Mouse (Mus musculus): ENCODE results near the gene Prkg2. TPM values are rescaled to one million over a fixed set of nuclear protein-coding genes. Genes with fewer than 3 reads are reported as not detected.

The Prkg2 gene
- polyA plus RNA-seq, 1 experiment = 11.3 TPM

DNA sequence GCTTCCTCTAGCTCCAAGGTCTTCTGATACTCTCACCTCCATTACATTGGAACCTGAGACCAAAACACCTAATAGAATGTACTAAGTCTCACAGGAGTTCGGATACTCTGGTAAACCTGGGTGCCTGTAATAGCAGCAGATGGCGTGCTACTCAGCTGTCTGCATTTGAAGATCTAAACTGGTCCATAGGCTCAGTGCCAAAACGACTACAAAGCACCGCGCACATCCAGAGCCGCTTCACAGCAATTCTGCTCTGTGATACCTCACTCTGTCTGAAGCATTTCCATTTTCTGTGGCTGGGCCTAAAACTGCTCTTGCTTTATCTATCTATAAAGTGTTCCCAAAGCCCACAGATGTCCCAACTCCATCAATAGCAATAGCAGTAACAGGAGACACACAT, 17.4 kb downstream of the Prkg2 start:
- no peak for TF ChIP-seq POLR2A (IDR thresholded peaks at IDR 0.05; ENCODE audit: low read depth, low read length)
- no peak for TF ChIP-seq CTCF (IDR thresholded peaks at IDR 0.05; ENCODE audit: borderline replicate concordance, insufficient read depth, low read length)
- H3K27ac ChIP-seq (ENCODE audit: insufficient read depth, low read length) = no peak overlapping the region
- H3K4me3 ChIP-seq (ENCODE audit: insufficient read depth, low read length) = no peak overlapping the region
- no peaks in the 10 kb centered on the region for H3K4me1 ChIP-seq (ENCODE audit: control insufficient read depth, insufficient read depth, low read length)

DNA sequence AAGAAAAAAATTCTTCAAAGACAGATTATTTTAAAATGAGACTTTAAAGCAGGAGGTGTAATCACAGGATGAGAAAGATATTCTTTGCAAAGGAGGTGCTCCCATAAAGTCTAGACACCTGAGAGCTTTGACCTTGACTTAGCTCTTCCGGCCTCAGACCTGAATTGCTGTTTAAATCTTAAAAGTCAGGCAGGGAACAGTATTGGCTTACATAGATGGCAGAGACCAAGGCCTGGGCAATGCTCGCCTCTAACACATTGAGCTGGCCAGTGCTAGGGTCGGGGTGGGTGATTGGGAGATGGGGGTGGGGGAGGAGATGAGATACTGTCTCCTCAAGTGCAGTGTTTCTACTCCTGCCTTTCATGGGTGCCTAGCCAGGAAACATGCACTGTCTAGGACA, 22.0 kb downstream of the Prkg2 start:
- Histone ChIP-seq H3K4me3 (ENCODE audit: insufficient read depth, low read length) (no peak overlapping the region), H3K27ac (ENCODE audit: insufficient read depth, low read length) (no peak overlapping the region), H3K4me1 (ENCODE audit: control insufficient read depth, insufficient read depth, low read length) (no peaks in the 10 kb centered on the region)
- no peak for TF ChIP-seq POLR2A (IDR thresholded peaks at IDR 0.05; ENCODE audit: low read depth, low read length)
- TF ChIP-seq CTCF (IDR thresholded peaks at IDR 0.05; ENCODE audit: borderline replicate concordance, insufficient read depth, low read length) = no peak

GRCm38 (mm10) chr5:99010448-99011151, 26.6 kb downstream of the Prkg2 start:
- Histone ChIP-seq H3K27ac (ENCODE audit: insufficient read depth, low read length) (no peak overlapping the region), H3K4me1 (ENCODE audit: control insufficient read depth, insufficient read depth, low read length) (no peaks in the 10 kb centered on the region), H3K4me3 (ENCODE audit: insufficient read depth, low read length) (no peak overlapping the region)
- no peak for TF ChIP-seq CTCF (IDR thresholded peaks at IDR 0.05; ENCODE audit: borderline replicate concordance, insufficient read depth, low read length)
- TF ChIP-seq POLR2A (IDR thresholded peaks at IDR 0.05; ENCODE audit: low read depth, low read length) = no peak

DNA sequence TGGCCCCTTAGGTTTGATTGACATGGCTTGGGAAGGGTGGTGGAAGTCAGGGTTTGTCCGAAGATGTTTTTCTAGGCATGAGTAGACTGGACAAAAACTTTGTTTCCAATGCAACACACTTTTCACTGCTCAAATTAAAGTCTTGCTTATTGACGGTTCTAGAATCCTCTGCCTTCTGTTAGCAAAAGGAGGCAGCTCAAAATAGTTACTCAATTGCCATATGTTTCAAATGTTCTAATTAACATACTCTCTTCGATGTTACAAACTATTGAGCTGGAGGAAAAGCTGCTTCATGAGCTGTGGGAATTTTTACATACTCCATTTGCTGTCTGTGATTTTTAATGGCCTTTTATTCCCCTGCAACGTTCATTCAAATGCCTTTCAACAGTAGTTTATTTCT, 39.0 kb downstream of the Prkg2 start:
- TF ChIP-seq POLR2A (IDR thresholded peaks at IDR 0.05; ENCODE audit: low read depth, low read length) (no peak), CTCF (IDR thresholded peaks at IDR 0.05; ENCODE audit: borderline replicate concordance, insufficient read depth, low read length) (no peak)
- no peaks in the 10 kb centered on the region for H3K4me1 ChIP-seq (ENCODE audit: control insufficient read depth, insufficient read depth, low read length)

DNA sequence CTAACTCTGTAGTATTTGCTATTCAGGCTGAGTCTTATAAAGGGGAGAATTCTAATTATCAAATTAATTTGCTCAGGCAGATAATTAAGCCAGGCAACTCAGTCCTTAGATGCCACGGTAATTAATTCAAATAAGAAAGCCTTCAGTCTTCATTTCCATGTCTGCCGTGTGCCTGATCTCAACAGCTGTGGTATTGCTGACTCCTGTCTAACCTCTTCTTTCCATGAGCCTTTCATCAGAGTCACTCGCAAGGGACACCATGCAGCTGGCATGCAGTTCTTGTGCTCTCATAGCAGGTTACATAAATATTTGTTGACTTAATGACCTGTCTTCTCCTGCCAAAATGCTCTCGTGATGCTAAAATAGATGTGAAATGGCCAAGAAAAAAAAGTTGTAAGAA, 41.4 kb downstream of the Prkg2 start:
- Histone ChIP-seq H3K27ac (ENCODE audit: insufficient read depth, low read length) (no peak overlapping the region), H3K4me3 (ENCODE audit: insufficient read depth, low read length) (no peak overlapping the region), H3K4me1 (ENCODE audit: control insufficient read depth, insufficient read depth, low read length) (no peaks in the 10 kb centered on the region)
- TF ChIP-seq POLR2A (IDR thresholded peaks at IDR 0.05; ENCODE audit: low read depth, low read length) (no peak), CTCF (IDR thresholded peaks at IDR 0.05; ENCODE audit: borderline replicate concordance, insufficient read depth, low read length) (no peak)

More for the DNA sequence above, 39.0 kb downstream of the Prkg2 start:
- H3K27ac ChIP-seq (ENCODE audit: insufficient read depth, low read length) = no peak overlapping the region
- no peak overlapping the region for H3K4me3 ChIP-seq (ENCODE audit: insufficient read depth, low read length)

- Histone ChIP-seq H3K4me1 (ENCODE audit: control insufficient read depth, insufficient read depth, low read length) (no peaks in the 10 kb centered on the region), H3K27ac (ENCODE audit: insufficient read depth, low read length) (no peak overlapping the region), H3K4me3 (ENCODE audit: insufficient read depth, low read length) (no peak overlapping the region)
- TF ChIP-seq CTCF (IDR thresholded peaks at IDR 0.05; ENCODE audit: borderline replicate concordance, insufficient read depth, low read length) = no peak
- TF ChIP-seq POLR2A (IDR thresholded peaks at IDR 0.05; ENCODE audit: low read depth, low read length) = no peak
Observed at GRCm38 (mm10) chr5:98991600-98991999, 45.6 kb downstream of the Prkg2 start.

DNA sequence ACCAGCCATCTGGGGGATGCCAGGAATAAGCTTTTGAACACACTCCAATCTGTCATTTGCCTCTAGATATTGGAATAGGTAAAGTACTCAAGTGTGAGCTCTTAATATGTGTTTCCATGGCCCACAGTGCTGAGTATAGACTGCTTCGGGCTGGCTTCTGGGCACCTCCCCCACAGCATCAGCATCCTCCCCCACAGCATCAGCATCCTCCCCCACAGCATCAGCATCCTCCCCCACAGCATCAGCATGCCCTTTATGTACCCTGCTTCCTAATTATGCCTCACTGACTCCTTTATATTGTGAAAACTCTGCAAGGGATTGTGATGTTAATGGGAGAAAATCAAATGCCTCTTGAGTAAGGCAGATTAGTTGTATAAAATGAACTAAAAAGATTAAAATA, 49.5 kb downstream of the Prkg2 start:
- Histone ChIP-seq H3K27ac (ENCODE audit: insufficient read depth, low read length) (no peak overlapping the region), H3K4me3 (ENCODE audit: insufficient read depth, low read length) (no peak overlapping the region), H3K4me1 (ENCODE audit: control insufficient read depth, insufficient read depth, low read length) (no peaks in the 10 kb centered on the region)
- no peak for TF ChIP-seq CTCF (IDR thresholded peaks at IDR 0.05; ENCODE audit: borderline replicate concordance, insufficient read depth, low read length)
- no peak for TF ChIP-seq POLR2A (IDR thresholded peaks at IDR 0.05; ENCODE audit: low read depth, low read length)

GRCm38 (mm10) chr5:98987116-98987515, 50.0 kb downstream of the Prkg2 start:
- TF ChIP-seq POLR2A (IDR thresholded peaks at IDR 0.05; ENCODE audit: low read depth, low read length) = no peak
- no peak for TF ChIP-seq CTCF (IDR thresholded peaks at IDR 0.05; ENCODE audit: borderline replicate concordance, insufficient read depth, low read length)
- Histone ChIP-seq H3K4me3 (ENCODE audit: insufficient read depth, low read length) (no peak overlapping the region), H3K27ac (ENCODE audit: insufficient read depth, low read length) (no peak overlapping the region), H3K4me1 (ENCODE audit: control insufficient read depth, insufficient read depth, low read length) (no peaks in the 10 kb centered on the region)

DNA sequence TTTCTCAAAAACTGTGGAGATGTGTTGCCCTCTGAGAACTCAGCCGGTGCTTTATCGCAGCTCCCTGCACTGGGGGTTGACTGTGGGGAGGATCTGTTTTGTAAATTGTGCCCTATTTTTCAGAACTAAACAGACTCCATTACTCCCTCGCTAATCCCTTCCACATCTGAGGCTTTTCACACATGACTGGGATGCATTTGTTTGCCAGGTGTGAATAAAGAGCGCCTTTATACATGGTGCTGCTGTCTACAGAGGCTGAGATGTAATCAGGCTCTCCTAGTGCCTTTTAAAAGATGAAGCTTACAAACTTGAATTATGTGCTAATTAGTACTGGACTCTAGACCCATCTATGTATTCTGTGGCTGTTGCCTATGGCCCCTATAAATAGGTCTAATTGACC, 50.7 kb downstream of the Prkg2 start:
- no peak for TF ChIP-seq POLR2A (IDR thresholded peaks at IDR 0.05; ENCODE audit: low read depth, low read length)
- TF ChIP-seq CTCF (IDR thresholded peaks at IDR 0.05; ENCODE audit: borderline replicate concordance, insufficient read depth, low read length) = no peak
- no peak overlapping the region for H3K27ac ChIP-seq (ENCODE audit: insufficient read depth, low read length)
- no peak overlapping the region for H3K4me3 ChIP-seq (ENCODE audit: insufficient read depth, low read length)
- no peaks in the 10 kb centered on the region for H3K4me1 ChIP-seq (ENCODE audit: control insufficient read depth, insufficient read depth, low read length)

DNA sequence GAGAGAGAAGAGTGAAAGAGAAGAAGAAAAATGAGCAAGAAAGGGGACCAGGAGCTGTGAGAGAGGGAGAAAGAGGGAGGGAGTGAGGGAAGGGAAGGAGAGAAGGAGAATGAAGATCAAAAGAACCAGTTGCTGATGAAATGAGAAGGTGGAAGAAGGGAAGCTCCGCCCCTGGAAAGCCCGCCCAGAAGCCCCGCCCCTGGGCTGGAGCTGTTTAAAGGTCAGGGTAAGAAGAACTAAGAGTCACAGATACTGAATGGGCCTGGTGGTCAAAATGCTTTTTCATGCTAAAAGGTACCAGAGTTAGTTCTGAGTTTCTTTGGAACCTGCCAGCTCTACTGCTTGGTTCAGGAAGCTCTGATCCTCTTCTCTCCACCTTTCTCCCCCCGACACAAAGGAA, 51.1 kb downstream of the Prkg2 start:
- Histone ChIP-seq H3K27ac (ENCODE audit: insufficient read depth, low read length) (no peak overlapping the region), H3K4me1 (ENCODE audit: control insufficient read depth, insufficient read depth, low read length) (no peaks in the 10 kb centered on the region), H3K4me3 (ENCODE audit: insufficient read depth, low read length) (no peak overlapping the region)
- TF ChIP-seq POLR2A (IDR thresholded peaks at IDR 0.05; ENCODE audit: low read depth, low read length) = no peak
- TF ChIP-seq CTCF (IDR thresholded peaks at IDR 0.05; ENCODE audit: borderline replicate concordance, insufficient read depth, low read length) = no peak

Measured in embryonic fibroblast, embryonic 13.5 days (primary cell).